Mouse (Mus musculus): Measurements from ENCODE around the gene Gm3839. TPM values are rescaled to one million over a fixed set of nuclear protein-coding genes. Genes with fewer than 3 reads are reported as not detected.
"Not testable (repeated sequence)": the region's sequence is repeated elsewhere in the genome, so short reads cannot be mapped to it uniquely, and the experiment has no call there.

Gene Gm3839
- 0.85 and 0.94 TPM in 2 replicates for total RNA-seq (2012; rRNA removed)

- H3K36me3 ChIP-seq (ENCODE audit: control insufficient read depth, insufficient read depth, low read length, poor library complexity, severe bottlenecking); H3K9ac ChIP-seq (ENCODE audit: insufficient read depth, low read depth, low read length, poor library complexity, severe bottlenecking); H3K27ac ChIP-seq (ENCODE audit: insufficient read depth, low read depth, low read length, poor library complexity, severe bottlenecking); H3K4me1 ChIP-seq (ENCODE audit: control insufficient read depth in 2 of 2, insufficient read depth in 2 of 2, low read length in 2 of 2, poor library complexity in 1 of 2); H3K4me3 ChIP-seq (ENCODE audit: insufficient read depth in 1 of 2, low read depth in 1 of 2, low read length in 2 of 2, poor library complexity in 1 of 2, severe bottlenecking in 1 of 2); DNase-seq (ENCODE audit: low read depth, low spot score); in situ Hi-C loops (cut with MboI; ENCODE audit: low sequenced_read_pairs in 2 of 2, unreplicated experiment in 2 of 2); H3K9me3 ChIP-seq (ENCODE audit: control insufficient read depth, insufficient read depth, low read depth, low read length): not testable (repeated sequence)
Observed at GRCm38 (mm10) chr14:11356626-11357025, at the start of gene Gm3839. Gene Gm3839 (minus strand): TSS chr14:11356726.

- in situ Hi-C loops (cut with MboI; ENCODE audit: low sequenced_read_pairs in 2 of 2, unreplicated experiment in 2 of 2) = no loop called here
- Histone ChIP-seq H3K36me3 (ENCODE audit: control insufficient read depth, insufficient read depth, low read length, poor library complexity, severe bottlenecking) (no peaks in the 10 kb centered on the region), H3K4me3 (ENCODE audit: insufficient read depth in 1 of 2, low read depth in 1 of 2, low read length in 2 of 2, poor library complexity in 1 of 2, severe bottlenecking in 1 of 2) (no peak overlapping the region), H3K9me3 (ENCODE audit: control insufficient read depth, insufficient read depth, low read depth, low read length) (no peaks in the 10 kb centered on the region), H3K4me1 (ENCODE audit: control insufficient read depth in 2 of 2, insufficient read depth in 2 of 2, low read length in 2 of 2, poor library complexity in 1 of 2) (no peaks in the 10 kb centered on the region), H3K9ac (ENCODE audit: insufficient read depth, low read depth, low read length, poor library complexity, severe bottlenecking) (no peak overlapping the region), H3K27ac (ENCODE audit: insufficient read depth, low read depth, low read length, poor library complexity, severe bottlenecking) (no peak overlapping the region)
- no peak for TF ChIP-seq CHD2 (IDR thresholded peaks at IDR 0.05; ENCODE audit: low read depth, low read length)
- TF ChIP-seq ZNF384 (IDR thresholded peaks at IDR 0.05; ENCODE audit: low read depth, low read length) = no peak
- no peak for TF ChIP-seq ZC3H11A (IDR thresholded peaks at IDR 0.05; ENCODE audit: borderline replicate concordance, low read depth, low read length)
- TF ChIP-seq HCFC1 (IDR thresholded peaks at IDR 0.05; ENCODE audit: borderline replicate concordance, insufficient read depth, low read length) = no peak
- no peak for TF ChIP-seq MAFK (IDR thresholded peaks at IDR 0.05; ENCODE audit: insufficient read depth, low read depth, low read length)
- DNase-seq (ENCODE audit: low read depth, low spot score) = no peak
Observed at GRCm38 (mm10) chr14:11405661-11406060, 49.1 kb upstream of the Gm3839 start.

- Histone ChIP-seq H3K4me3 (ENCODE audit: insufficient read depth in 1 of 2, low read depth in 1 of 2, low read length in 2 of 2, poor library complexity in 1 of 2, severe bottlenecking in 1 of 2) (no peak overlapping the region), H3K9me3 (ENCODE audit: control insufficient read depth, insufficient read depth, low read depth, low read length) (no peaks in the 10 kb centered on the region), H3K9ac (ENCODE audit: insufficient read depth, low read depth, low read length, poor library complexity, severe bottlenecking) (no peak overlapping the region), H3K27ac (ENCODE audit: insufficient read depth, low read depth, low read length, poor library complexity, severe bottlenecking) (no peak overlapping the region), H3K4me1 (ENCODE audit: control insufficient read depth in 2 of 2, insufficient read depth in 2 of 2, low read length in 2 of 2, poor library complexity in 1 of 2) (no peaks in the 10 kb centered on the region), H3K36me3 (ENCODE audit: control insufficient read depth, insufficient read depth, low read length, poor library complexity, severe bottlenecking) (no peaks in the 10 kb centered on the region)
- TF ChIP-seq ZC3H11A (IDR thresholded peaks at IDR 0.05; ENCODE audit: borderline replicate concordance, low read depth, low read length) (no peak), ZNF384 (IDR thresholded peaks at IDR 0.05; ENCODE audit: low read depth, low read length) (no peak), HCFC1 (IDR thresholded peaks at IDR 0.05; ENCODE audit: borderline replicate concordance, insufficient read depth, low read length) (no peak), MAFK (IDR thresholded peaks at IDR 0.05; ENCODE audit: insufficient read depth, low read depth, low read length) (no peak), CHD2 (IDR thresholded peaks at IDR 0.05; ENCODE audit: low read depth, low read length) (no peak)
- in situ Hi-C loops (cut with MboI; ENCODE audit: low sequenced_read_pairs in 2 of 2, unreplicated experiment in 2 of 2) = no loop called here
- no peak for DNase-seq (ENCODE audit: low read depth, low spot score)
Observed at GRCm38 (mm10) chr14:11377846-11378245, 21.3 kb upstream of the Gm3839 start.

GRCm38 (mm10) chr14:11375225-11375624 is 18.7 kb upstream of the Gm3839 start:
- TF ChIP-seq ZNF384 (IDR thresholded peaks at IDR 0.05; ENCODE audit: low read depth, low read length) = no peak
- TF ChIP-seq HCFC1 (IDR thresholded peaks at IDR 0.05; ENCODE audit: borderline replicate concordance, insufficient read depth, low read length) = no peak
- TF ChIP-seq MAFK (IDR thresholded peaks at IDR 0.05; ENCODE audit: insufficient read depth, low read depth, low read length) = no peak
- no peak for TF ChIP-seq ZC3H11A (IDR thresholded peaks at IDR 0.05; ENCODE audit: borderline replicate concordance, low read depth, low read length)
- no peak for TF ChIP-seq CHD2 (IDR thresholded peaks at IDR 0.05; ENCODE audit: low read depth, low read length)
- in situ Hi-C loops (cut with MboI; ENCODE audit: low sequenced_read_pairs in 2 of 2, unreplicated experiment in 2 of 2) = no loop called here
- Histone ChIP-seq H3K36me3 (ENCODE audit: control insufficient read depth, insufficient read depth, low read length, poor library complexity, severe bottlenecking) (no peaks in the 10 kb centered on the region), H3K9ac (ENCODE audit: insufficient read depth, low read depth, low read length, poor library complexity, severe bottlenecking) (no peak overlapping the region), H3K4me1 (ENCODE audit: control insufficient read depth in 2 of 2, insufficient read depth in 2 of 2, low read length in 2 of 2, poor library complexity in 1 of 2) (no peaks in the 10 kb centered on the region), H3K4me3 (ENCODE audit: insufficient read depth in 1 of 2, low read depth in 1 of 2, low read length in 2 of 2, poor library complexity in 1 of 2, severe bottlenecking in 1 of 2) (no peak overlapping the region), H3K27ac (ENCODE audit: insufficient read depth, low read depth, low read length, poor library complexity, severe bottlenecking) (no peak overlapping the region), H3K9me3 (ENCODE audit: control insufficient read depth, insufficient read depth, low read depth, low read length) (no peaks in the 10 kb centered on the region)
- DNase-seq (ENCODE audit: low read depth, low spot score) = no peak

GRCm38 (mm10) chr14:11346086-11346485 is 10.4 kb downstream of the Gm3839 start:
- no peaks in the 10 kb centered on the region for H3K36me3 ChIP-seq (ENCODE audit: control insufficient read depth, insufficient read depth, low read length, poor library complexity, severe bottlenecking)
- DNase-seq (ENCODE audit: low read depth, low spot score) = no peak
- H3K4me3 ChIP-seq (ENCODE audit: insufficient read depth in 1 of 2, low read depth in 1 of 2, low read length in 2 of 2, poor library complexity in 1 of 2, severe bottlenecking in 1 of 2) = no peak overlapping the region
- in situ Hi-C loops (cut with MboI; ENCODE audit: low sequenced_read_pairs in 2 of 2, unreplicated experiment in 2 of 2) = no loop called here
- H3K27ac ChIP-seq (ENCODE audit: insufficient read depth, low read depth, low read length, poor library complexity, severe bottlenecking) = no peak overlapping the region
- TF ChIP-seq ZNF384 (IDR thresholded peaks at IDR 0.05; ENCODE audit: low read depth, low read length) (no peak), ZC3H11A (IDR thresholded peaks at IDR 0.05; ENCODE audit: borderline replicate concordance, low read depth, low read length) (no peak), HCFC1 (IDR thresholded peaks at IDR 0.05; ENCODE audit: borderline replicate concordance, insufficient read depth, low read length) (no peak), MAFK (IDR thresholded peaks at IDR 0.05; ENCODE audit: insufficient read depth, low read depth, low read length) (no peak), CHD2 (IDR thresholded peaks at IDR 0.05; ENCODE audit: low read depth, low read length) (no peak)
- no peaks in the 10 kb centered on the region for H3K9me3 ChIP-seq (ENCODE audit: control insufficient read depth, insufficient read depth, low read depth, low read length)
- H3K9ac ChIP-seq (ENCODE audit: insufficient read depth, low read depth, low read length, poor library complexity, severe bottlenecking) = no peak overlapping the region
- H3K4me1 ChIP-seq (ENCODE audit: control insufficient read depth in 2 of 2, insufficient read depth in 2 of 2, low read length in 2 of 2, poor library complexity in 1 of 2) = no peaks in the 10 kb centered on the region

Data from ES-E14 (cell line).